Mouse (Mus musculus): Measurements from ENCODE around the gene Ugp2. TPM values are rescaled to one million over a fixed set of nuclear protein-coding genes. Genes with fewer than 3 reads are reported as not detected.

Ugp2 gene
- polyA plus RNA-seq, 1 experiment: 11.6 TPM

DNA sequence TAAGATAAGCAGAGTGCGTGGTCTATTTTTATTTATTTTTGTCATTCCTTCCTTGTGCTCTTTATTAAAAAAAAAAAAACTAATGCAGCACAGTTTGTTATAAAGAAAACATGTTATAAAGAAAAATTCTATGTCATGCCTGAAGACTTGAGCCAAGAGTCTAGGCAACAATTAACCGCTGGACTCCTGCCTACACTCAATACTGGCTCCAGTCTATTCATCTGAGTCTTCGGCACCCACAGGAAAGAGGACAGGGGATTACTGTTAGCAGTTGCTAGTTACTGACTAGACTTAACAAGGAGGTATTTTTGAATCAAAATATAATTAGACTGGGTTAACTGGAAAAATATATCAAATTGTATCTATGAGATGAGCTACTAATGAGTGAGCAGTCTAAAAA is 3.1 kb upstream of the Ugp2 start:
- H3K79me3 ChIP-seq (ENCODE audit: low read depth): no peaks in the 10 kb centered on the region
- no peaks in the 10 kb centered on the region for H3K36me3 ChIP-seq (ENCODE audit: control insufficient read depth, insufficient read depth)
- H3ac ChIP-seq (ENCODE audit: control insufficient read depth, insufficient read length, low read depth): no peak overlapping the region
- H3K79me2 ChIP-seq (ENCODE audit: control insufficient read depth, insufficient read depth): peaks cover 2% of the 10 kb centered on the region
- no peaks in the 10 kb centered on the region for H3K27me3 ChIP-seq (ENCODE audit: control insufficient read depth, insufficient read depth, insufficient read length)
- no peak overlapping the region for H3K4me3 ChIP-seq (ENCODE audit: insufficient read depth, poor library complexity, severe bottlenecking)
- TF ChIP-seq CEBPB (IDR thresholded peaks at IDR 0.05; ENCODE audit: low read depth) (no peak), MAX (IDR thresholded peaks at IDR 0.05) (no peak), MYOD1 (IDR thresholded peaks at IDR 0.05; ENCODE audit: control insufficient read depth, insufficient read length, low read depth) (no peak), MYOG (IDR thresholded peaks at IDR 0.05; ENCODE audit: control insufficient read depth, extremely low read depth, insufficient read length) (no peak), CTCF (IDR thresholded peaks at IDR 0.05; ENCODE audit: control insufficient read depth, insufficient read depth, insufficient read length) (no peak), FOSL1 (IDR thresholded peaks at IDR 0.05; ENCODE audit: insufficient read depth, low read length, poor library complexity, severe bottlenecking) (no peak), USF1 (IDR thresholded peaks at IDR 0.05; ENCODE audit: low read depth) (no peak)

DNA sequence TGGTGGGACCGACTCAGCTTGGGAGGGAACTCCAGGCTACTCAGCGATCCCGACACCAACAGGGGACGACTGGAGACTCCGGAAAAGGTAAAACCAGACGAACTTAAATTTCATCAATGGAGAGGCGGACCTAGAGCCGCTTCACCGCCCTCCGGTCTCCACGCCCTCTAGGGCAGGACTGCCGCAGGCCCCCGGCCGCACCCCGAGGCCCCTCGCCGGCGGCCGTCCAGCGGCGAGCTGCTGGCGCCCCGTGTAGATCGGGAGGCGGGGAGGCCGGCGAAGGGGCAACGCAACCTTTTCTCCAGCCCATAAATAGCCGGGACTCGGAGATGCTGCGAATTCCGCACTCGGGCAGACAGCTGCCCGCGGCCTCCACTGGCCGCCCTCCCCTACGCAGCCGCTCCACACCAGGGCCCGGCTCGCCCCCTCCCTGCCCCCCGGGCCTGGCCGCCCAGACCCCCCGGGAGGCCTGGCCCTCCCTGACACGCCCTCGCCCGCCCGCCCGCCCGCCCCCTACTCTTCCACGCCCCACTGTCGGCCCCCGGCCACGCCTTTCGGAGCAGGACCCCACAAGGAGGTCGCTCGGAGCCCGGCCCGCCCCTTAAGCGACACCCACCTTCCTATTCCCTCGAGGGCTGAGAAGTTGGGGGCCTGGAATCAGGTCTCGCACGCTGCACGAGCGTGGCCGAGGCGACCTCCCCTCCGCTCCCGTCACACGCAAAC is 441 bp downstream of the Ugp2 start:
- Histone ChIP-seq H3K79me2 (ENCODE audit: control insufficient read depth, insufficient read depth) (peaks cover 35% of the 10 kb centered on the region), H3K27me3 (ENCODE audit: control insufficient read depth, insufficient read depth, insufficient read length) (no peaks in the 10 kb centered on the region), H3K79me3 (ENCODE audit: low read depth) (peaks cover 8% of the 10 kb centered on the region), H3K4me3 (ENCODE audit: insufficient read depth, poor library complexity, severe bottlenecking) (peak overlapping the region; percentile 34), H3ac (ENCODE audit: control insufficient read depth, insufficient read length, low read depth) (peak overlapping the region; percentile 91), H3K36me3 (ENCODE audit: control insufficient read depth, insufficient read depth) (no peaks in the 10 kb centered on the region)
- TF ChIP-seq MYOG (IDR thresholded peaks at IDR 0.05; ENCODE audit: control insufficient read depth, extremely low read depth, insufficient read length) (no peak), MYOD1 (IDR thresholded peaks at IDR 0.05; ENCODE audit: control insufficient read depth, insufficient read length, low read depth) (no peak), MAX (IDR thresholded peaks at IDR 0.05) (no peak), CTCF (IDR thresholded peaks at IDR 0.05; ENCODE audit: control insufficient read depth, insufficient read depth, insufficient read length) (no peak), FOSL1 (IDR thresholded peaks at IDR 0.05; ENCODE audit: insufficient read depth, low read length, poor library complexity, severe bottlenecking) (no peak), CEBPB (IDR thresholded peaks at IDR 0.05; ENCODE audit: low read depth) (no peak), USF1 (IDR thresholded peaks at IDR 0.05; ENCODE audit: low read depth) (no peak)

DNA sequence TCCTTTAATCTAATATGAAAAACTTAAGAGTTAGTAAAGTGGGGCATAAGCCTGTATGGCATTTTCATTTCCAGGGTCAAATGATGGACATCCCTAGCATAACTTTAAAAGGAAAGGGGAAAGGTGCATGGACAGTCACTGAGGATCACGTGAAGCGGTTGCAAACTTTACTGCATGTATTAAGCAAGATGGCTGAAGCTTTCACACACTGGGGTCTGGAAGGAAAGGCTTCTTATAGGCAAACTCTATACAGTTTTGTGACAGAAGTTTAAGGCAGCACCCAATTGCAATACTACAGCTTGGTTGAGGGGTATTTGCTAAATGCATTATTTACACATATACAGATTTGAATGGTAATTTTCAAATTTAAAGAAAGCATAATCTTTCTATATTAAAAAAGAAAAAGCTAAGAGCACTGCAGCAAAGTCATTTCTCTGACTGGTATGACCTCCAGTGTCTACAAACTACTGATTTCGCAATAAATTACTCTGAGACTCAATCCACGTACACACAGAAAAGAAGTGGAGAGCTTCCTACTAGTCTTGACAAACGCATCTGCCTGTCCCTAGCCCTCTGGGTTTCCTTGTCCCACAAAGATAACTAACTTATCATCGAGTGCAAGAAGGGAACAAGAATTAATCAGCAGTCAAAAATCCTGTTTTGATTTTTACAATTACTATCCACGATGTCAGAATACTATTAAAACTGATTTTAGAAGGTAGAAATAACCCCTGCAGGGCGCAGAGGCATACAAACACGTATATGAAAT is 1.6 kb downstream of the Ugp2 start:
- Histone ChIP-seq H3K27me3 (ENCODE audit: control insufficient read depth, insufficient read depth, insufficient read length) (no peaks in the 10 kb centered on the region), H3K79me3 (ENCODE audit: low read depth) (peaks cover 8% of the 10 kb centered on the region), H3K79me2 (ENCODE audit: control insufficient read depth, insufficient read depth) (peaks cover 39% of the 10 kb centered on the region), H3ac (ENCODE audit: control insufficient read depth, insufficient read length, low read depth) (peak overlapping the region; percentile 31), H3K36me3 (ENCODE audit: control insufficient read depth, insufficient read depth) (no peaks in the 10 kb centered on the region), H3K4me3 (ENCODE audit: insufficient read depth, poor library complexity, severe bottlenecking) (peak overlapping the region; percentile 34)
- peak; percentile 86 for TF ChIP-seq CEBPB (IDR thresholded peaks at IDR 0.05; ENCODE audit: low read depth)
- TF ChIP-seq MAX (IDR thresholded peaks at IDR 0.05): no peak
- no peak for TF ChIP-seq MYOD1 (IDR thresholded peaks at IDR 0.05; ENCODE audit: control insufficient read depth, insufficient read length, low read depth)
- no peak for TF ChIP-seq FOSL1 (IDR thresholded peaks at IDR 0.05; ENCODE audit: insufficient read depth, low read length, poor library complexity, severe bottlenecking)
- TF ChIP-seq CTCF (IDR thresholded peaks at IDR 0.05; ENCODE audit: control insufficient read depth, insufficient read depth, insufficient read length): no peak
- TF ChIP-seq MYOG (IDR thresholded peaks at IDR 0.05; ENCODE audit: control insufficient read depth, extremely low read depth, insufficient read length): no peak
- TF ChIP-seq USF1 (IDR thresholded peaks at IDR 0.05; ENCODE audit: low read depth): peak; percentile 67

DNA sequence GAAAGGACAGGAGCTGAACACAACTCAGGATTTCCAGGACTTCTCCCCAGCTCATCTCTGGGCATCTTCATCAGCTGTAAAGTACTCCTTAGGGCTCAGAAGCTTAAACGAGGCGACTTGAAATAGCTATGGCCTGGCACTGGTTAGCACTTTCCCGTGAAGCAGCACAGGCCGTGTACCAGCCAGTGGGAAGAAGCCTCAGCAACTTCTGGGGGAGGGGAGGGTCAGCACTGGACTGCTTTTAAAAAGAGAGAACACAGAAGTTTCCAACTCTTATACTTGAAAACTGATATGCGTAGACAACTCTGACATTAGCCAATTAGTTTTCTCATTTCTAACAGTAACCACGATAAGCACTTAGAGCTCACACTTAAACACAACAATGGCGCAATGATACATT is 2.5 kb downstream of the Ugp2 start:
- Histone ChIP-seq H3K4me3 (ENCODE audit: insufficient read depth, poor library complexity, severe bottlenecking) (no peak overlapping the region), H3K27me3 (ENCODE audit: control insufficient read depth, insufficient read depth, insufficient read length) (no peaks in the 10 kb centered on the region), H3ac (ENCODE audit: control insufficient read depth, insufficient read length, low read depth) (no peak overlapping the region), H3K36me3 (ENCODE audit: control insufficient read depth, insufficient read depth) (no peaks in the 10 kb centered on the region), H3K79me3 (ENCODE audit: low read depth) (peaks cover 14% of the 10 kb centered on the region), H3K79me2 (ENCODE audit: control insufficient read depth, insufficient read depth) (peaks cover 44% of the 10 kb centered on the region)
- TF ChIP-seq MYOG (IDR thresholded peaks at IDR 0.05; ENCODE audit: control insufficient read depth, extremely low read depth, insufficient read length): no peak
- TF ChIP-seq USF1 (IDR thresholded peaks at IDR 0.05; ENCODE audit: low read depth): no peak
- no peak for TF ChIP-seq CTCF (IDR thresholded peaks at IDR 0.05; ENCODE audit: control insufficient read depth, insufficient read depth, insufficient read length)
- no peak for TF ChIP-seq MAX (IDR thresholded peaks at IDR 0.05)
- no peak for TF ChIP-seq FOSL1 (IDR thresholded peaks at IDR 0.05; ENCODE audit: insufficient read depth, low read length, poor library complexity, severe bottlenecking)
- TF ChIP-seq MYOD1 (IDR thresholded peaks at IDR 0.05; ENCODE audit: control insufficient read depth, insufficient read length, low read depth): no peak
- TF ChIP-seq CEBPB (IDR thresholded peaks at IDR 0.05; ENCODE audit: low read depth): no peak

DNA sequence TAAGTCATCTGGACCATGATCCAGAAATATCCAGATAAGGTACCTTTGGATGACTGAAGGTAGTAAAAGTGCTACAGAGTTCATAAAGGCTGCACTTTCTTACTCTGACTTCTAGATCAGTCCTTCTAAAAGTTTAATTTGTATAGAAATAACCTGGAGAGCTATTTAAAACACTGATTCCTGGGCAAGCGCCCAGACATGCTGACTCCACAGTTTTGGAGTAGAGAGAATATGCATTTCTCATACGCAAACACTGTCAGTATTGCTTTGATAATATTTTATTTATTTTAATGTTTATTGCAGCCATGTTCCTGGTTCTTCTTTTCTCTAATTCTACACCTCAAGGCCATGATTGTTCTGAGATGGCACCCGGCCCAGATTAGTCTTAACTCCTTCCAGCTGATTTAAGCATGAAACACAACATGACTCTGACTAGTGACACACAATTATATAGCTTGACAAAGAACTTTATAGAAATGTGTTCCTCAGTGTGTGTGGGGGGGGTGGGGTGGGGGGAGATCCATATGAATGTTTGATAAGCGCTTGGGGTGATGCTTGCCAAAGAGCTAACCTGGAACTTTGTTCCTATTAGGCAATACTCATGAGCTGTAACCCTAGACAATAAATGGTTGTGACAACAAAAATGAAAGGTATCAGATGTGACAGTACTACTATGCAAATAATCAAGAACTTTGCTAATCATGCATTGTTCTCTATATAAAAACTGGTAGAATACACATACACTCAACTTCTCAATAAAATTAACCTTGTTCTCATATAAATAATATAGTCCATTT is 7.7 kb downstream of the Ugp2 start:
- H3K79me2 ChIP-seq (ENCODE audit: control insufficient read depth, insufficient read depth): peaks cover 55% of the 10 kb centered on the region
- H3K79me3 ChIP-seq (ENCODE audit: low read depth): peaks cover 16% of the 10 kb centered on the region
- H3K27me3 ChIP-seq (ENCODE audit: control insufficient read depth, insufficient read depth, insufficient read length): no peaks in the 10 kb centered on the region
- TF ChIP-seq CEBPB (IDR thresholded peaks at IDR 0.05; ENCODE audit: low read depth) (no peak), MYOD1 (IDR thresholded peaks at IDR 0.05; ENCODE audit: control insufficient read depth, insufficient read length, low read depth) (no peak), CTCF (IDR thresholded peaks at IDR 0.05; ENCODE audit: control insufficient read depth, insufficient read depth, insufficient read length) (no peak), USF1 (IDR thresholded peaks at IDR 0.05; ENCODE audit: low read depth) (no peak), FOSL1 (IDR thresholded peaks at IDR 0.05; ENCODE audit: insufficient read depth, low read length, poor library complexity, severe bottlenecking) (no peak), MYOG (IDR thresholded peaks at IDR 0.05; ENCODE audit: control insufficient read depth, extremely low read depth, insufficient read length) (no peak), MAX (IDR thresholded peaks at IDR 0.05) (no peak)
- H3ac ChIP-seq (ENCODE audit: control insufficient read depth, insufficient read length, low read depth): no peak overlapping the region
- H3K4me3 ChIP-seq (ENCODE audit: insufficient read depth, poor library complexity, severe bottlenecking): no peak overlapping the region
- no peaks in the 10 kb centered on the region for H3K36me3 ChIP-seq (ENCODE audit: control insufficient read depth, insufficient read depth)
